Mouse (Mus musculus): ENCODE data around the gene Zfand2a. TPM values are rescaled to one million over a fixed set of nuclear protein-coding genes. Genes with fewer than 3 reads are reported as not detected.

The Zfand2a gene
- polyA plus RNA-seq, 1 experiment from 2014 or later = 6.0 TPM

- WGBS = 29% methylated on average over 22 of the region's 22 CpGs
- ATAC-seq = peak; percentile 58; the same call in 1 of the 2 replicates
- Histone ChIP-seq H3K27ac (no peak overlapping the region), H3K27me3 (replicated peaks) (peaks cover 12% of the 10 kb centered on the region; the same call in 1 of the 2 replicates), H3K9me3 (no peaks in the 10 kb centered on the region), H3K4me2 (replicated peaks) (no peak overlapping the region; the same call in 1 of the 2 replicates), H3K4me1 (replicated peaks) (no peaks in the 10 kb centered on the region), H3K36me3 (no peaks in the 10 kb centered on the region), H3K9ac (no peak overlapping the region), H3K4me3 (replicated peaks) (no peak overlapping the region)
Measured at GRCm38 (mm10) chr5:139495019-139495669, 10.8 kb upstream of the Zfand2a start.

DNA sequence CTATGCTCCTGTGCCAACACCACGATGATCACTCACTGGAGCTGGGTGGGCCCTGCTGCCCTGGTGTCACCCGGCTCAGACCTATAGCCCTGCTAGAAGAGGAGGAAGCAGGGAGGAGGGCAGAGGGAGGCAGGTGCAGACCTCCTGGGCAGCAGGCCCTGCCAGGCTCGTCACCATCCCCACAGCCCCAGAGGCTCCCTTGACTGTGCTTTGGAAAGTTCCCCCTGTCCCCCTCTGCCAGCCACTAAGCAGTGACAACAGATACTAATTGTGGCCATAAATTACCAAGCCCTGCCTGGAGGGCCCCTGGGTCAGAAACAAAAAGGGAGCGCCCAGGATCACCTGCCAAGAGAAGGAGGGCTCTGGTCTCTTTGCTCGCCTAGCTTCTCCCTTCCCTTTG lies 9.3 kb upstream of the Zfand2a start:
- H3K27me3 ChIP-seq (replicated peaks) = peaks cover 12% of the 10 kb centered on the region; the same call in 1 of the 2 replicates
- H3K4me1 ChIP-seq (replicated peaks) = no peaks in the 10 kb centered on the region
- whole genome bisulfite sequencing = 39% methylated on average over 5 of the region's 5 CpGs
- no peaks in the 10 kb centered on the region for H3K9me3 ChIP-seq
- no peak overlapping the region for H3K4me3 ChIP-seq (replicated peaks)
- ATAC-seq = 0 out of 2 replicates have a peak, but pooled peaks have one; percentile 17
- no peaks in the 10 kb centered on the region for H3K36me3 ChIP-seq
- H3K9ac ChIP-seq = no peak overlapping the region
- no peak overlapping the region for H3K4me2 ChIP-seq (replicated peaks)
- H3K27ac ChIP-seq = no peak overlapping the region

DNA sequence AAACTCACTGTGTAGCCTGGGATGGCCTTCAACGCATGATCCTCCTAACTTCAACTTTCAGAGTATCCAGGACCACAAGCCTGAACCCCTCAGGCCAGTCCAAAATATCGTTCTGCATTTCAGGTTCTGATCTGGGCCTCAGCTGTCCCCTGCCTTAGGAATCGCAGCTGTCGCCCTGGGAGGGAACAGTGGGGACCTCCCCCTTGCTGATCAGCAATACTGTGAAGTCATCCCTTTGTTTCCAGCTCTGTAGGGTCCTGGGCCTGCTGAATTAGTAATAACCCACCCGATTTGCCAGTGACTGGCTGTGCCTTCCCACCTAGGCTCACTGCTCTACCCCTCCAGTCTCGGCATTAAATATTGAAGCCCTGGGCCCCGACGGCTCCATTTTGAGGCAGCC lies 7.0 kb upstream of the Zfand2a start:
- no peaks in the 10 kb centered on the region for H3K36me3 ChIP-seq
- H3K4me3 ChIP-seq (replicated peaks) = no peak overlapping the region
- H3K9me3 ChIP-seq = no peaks in the 10 kb centered on the region
- no peak overlapping the region for H3K9ac ChIP-seq
- ATAC-seq = no peak
- 60% methylated on average over 8 of the region's 8 CpGs for WGBS
- peaks cover 12% of the 10 kb centered on the region; the same call in 1 of the 2 replicates for H3K27me3 ChIP-seq (replicated peaks)
- no peak overlapping the region for H3K4me2 ChIP-seq (replicated peaks)
- H3K4me1 ChIP-seq (replicated peaks) = no peaks in the 10 kb centered on the region
- no peak overlapping the region for H3K27ac ChIP-seq

GRCm38 (mm10) chr5:139490131-139490530 lies 5.8 kb upstream of the Zfand2a start:
- Histone ChIP-seq H3K4me2 (replicated peaks) (no peak overlapping the region), H3K27ac (no peak overlapping the region), H3K36me3 (no peaks in the 10 kb centered on the region), H3K9ac (no peak overlapping the region), H3K4me3 (replicated peaks) (no peak overlapping the region), H3K4me1 (replicated peaks) (no peaks in the 10 kb centered on the region), H3K9me3 (no peaks in the 10 kb centered on the region), H3K27me3 (replicated peaks) (0 out of 2 replicates have a peak, but pooled peaks cover 11% of the 10 kb centered on the region)
- WGBS = 80% methylated on average over 11 of the region's 11 CpGs
- ATAC-seq = no peak

DNA sequence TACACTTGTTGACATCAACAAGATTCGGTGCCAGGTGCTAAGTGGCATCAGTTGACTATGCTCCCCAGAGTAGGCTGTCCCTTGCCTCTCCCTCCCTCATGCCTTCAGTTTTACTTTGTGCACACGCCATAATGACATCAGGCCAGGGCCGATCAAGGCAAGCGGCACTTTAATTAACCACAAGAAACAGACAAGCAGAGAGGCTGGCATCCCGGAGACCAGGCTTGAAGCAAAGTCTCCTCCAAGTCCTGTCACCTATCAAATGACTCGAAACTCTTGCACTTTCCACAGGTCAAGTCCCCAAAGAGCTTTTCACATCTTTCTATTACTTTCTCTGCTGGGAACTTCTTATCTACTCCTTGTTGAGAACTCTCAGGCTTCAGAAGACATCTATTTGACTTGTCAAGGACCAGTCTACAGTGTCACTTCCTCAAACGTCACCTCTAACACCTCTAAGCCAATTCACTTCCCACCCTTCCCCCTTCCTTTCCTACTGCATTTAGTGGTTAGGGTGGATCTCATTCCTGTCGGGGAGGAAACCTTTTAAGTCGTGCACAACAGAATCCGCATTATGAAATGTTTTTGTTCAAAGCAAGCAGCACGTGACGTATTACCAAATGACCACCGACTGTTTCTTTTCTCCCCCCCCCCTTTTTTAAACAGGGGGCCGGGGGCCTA lies 1.0 kb downstream of the Zfand2a start:
- Histone ChIP-seq H3K4me3 (replicated peaks) (peak overlapping the region; percentile 95), H3K36me3 (peaks cover 13% of the 10 kb centered on the region), H3K27ac (no peak overlapping the region), H3K9me3 (no peaks in the 10 kb centered on the region), H3K4me2 (replicated peaks) (peak overlapping the region; percentile 84), H3K9ac (peak overlapping the region; percentile 91), H3K4me1 (replicated peaks) (peaks cover 6% of the 10 kb centered on the region), H3K27me3 (replicated peaks) (no peaks in the 10 kb centered on the region)
- ATAC-seq = no peak
- WGBS = 55% methylated on average over 14 of the region's 14 CpGs

DNA sequence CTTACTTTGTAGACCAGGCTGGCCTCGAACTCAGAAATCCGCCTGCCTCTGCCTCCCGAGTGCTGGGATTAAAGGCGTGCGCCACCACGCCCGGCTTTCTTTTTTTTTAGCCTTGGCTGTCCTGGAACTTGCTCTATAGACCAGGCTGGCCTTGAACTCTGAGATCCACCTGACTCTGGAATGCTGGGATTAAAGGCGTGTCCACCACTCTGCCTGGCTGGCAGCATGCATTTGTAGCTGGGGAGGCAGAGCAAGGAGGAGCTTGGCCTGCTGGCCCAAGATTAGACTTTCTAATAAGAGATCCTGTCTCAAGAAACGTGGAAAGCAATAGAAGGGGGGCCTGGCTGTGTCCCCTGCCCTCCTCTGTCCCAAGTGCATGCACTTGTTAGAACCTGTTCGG lies 3.9 kb downstream of the Zfand2a start:
- Histone ChIP-seq H3K4me3 (replicated peaks) (no peak overlapping the region), H3K9ac (no peak overlapping the region), H3K9me3 (no peaks in the 10 kb centered on the region), H3K27ac (no peak overlapping the region), H3K36me3 (peaks cover 28% of the 10 kb centered on the region), H3K4me1 (replicated peaks) (peaks cover 6% of the 10 kb centered on the region), H3K27me3 (replicated peaks) (no peaks in the 10 kb centered on the region), H3K4me2 (replicated peaks) (no peak overlapping the region)
- 88% methylated on average over 10 of the region's 10 CpGs for WGBS
- ATAC-seq = no peak

GRCm38 (mm10) chr5:139479088-139479487 lies 5.3 kb downstream of the Zfand2a start:
- H3K36me3 ChIP-seq = peaks cover 36% of the 10 kb centered on the region
- H3K27ac ChIP-seq = no peak overlapping the region
- peaks cover 6% of the 10 kb centered on the region for H3K4me1 ChIP-seq (replicated peaks)
- no peaks in the 10 kb centered on the region for H3K9me3 ChIP-seq
- ATAC-seq = no peak
- no peak overlapping the region for H3K9ac ChIP-seq
- H3K27me3 ChIP-seq (replicated peaks) = no peaks in the 10 kb centered on the region
- no peak overlapping the region for H3K4me2 ChIP-seq (replicated peaks)
- H3K4me3 ChIP-seq (replicated peaks) = no peak overlapping the region
- WGBS = 88% methylated on average over 8 of the region's 8 CpGs

DNA sequence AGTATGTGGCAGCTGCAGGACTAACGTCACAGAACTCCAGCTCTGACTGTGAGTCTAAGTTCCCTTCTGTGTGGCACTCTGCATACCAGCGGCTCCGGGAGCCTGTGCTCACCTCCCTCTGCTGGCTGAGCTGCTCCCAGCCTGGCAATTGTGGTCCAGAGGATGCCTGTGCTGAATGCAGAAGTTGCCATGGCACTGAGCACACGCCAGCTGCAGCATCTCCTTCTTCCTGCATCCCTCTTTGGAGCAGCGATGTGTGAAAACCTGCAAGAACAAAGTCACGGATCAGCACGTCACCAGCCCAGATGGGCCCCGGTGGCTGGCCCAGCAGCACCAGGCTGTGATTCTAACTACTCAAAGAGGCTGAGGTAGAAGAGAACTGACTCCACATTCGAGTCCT lies 9.6 kb downstream of the Zfand2a start:
- 90% methylated on average over 9 of the region's 9 CpGs for WGBS
- Histone ChIP-seq H3K27ac (no peak overlapping the region), H3K9ac (no peak overlapping the region), H3K4me2 (replicated peaks) (no peak overlapping the region), H3K4me3 (replicated peaks) (no peak overlapping the region), H3K36me3 (peaks cover 44% of the 10 kb centered on the region), H3K9me3 (no peaks in the 10 kb centered on the region), H3K4me1 (replicated peaks) (no peaks in the 10 kb centered on the region), H3K27me3 (replicated peaks) (no peaks in the 10 kb centered on the region)
- ATAC-seq = no peak

- Histone ChIP-seq H3K9me3 (no peaks in the 10 kb centered on the region), H3K4me3 (replicated peaks) (no peak overlapping the region), H3K9ac (no peak overlapping the region), H3K4me1 (replicated peaks) (no peaks in the 10 kb centered on the region), H3K4me2 (replicated peaks) (no peak overlapping the region), H3K27me3 (replicated peaks) (no peaks in the 10 kb centered on the region), H3K36me3 (peaks cover 13% of the 10 kb centered on the region), H3K27ac (no peak overlapping the region)
- no peak for ATAC-seq
- whole genome bisulfite sequencing = 42% methylated on average over 5 of the region's 5 CpGs
Measured at GRCm38 (mm10) chr5:139467998-139468397, 16.4 kb downstream of the Zfand2a start.

- Histone ChIP-seq H3K9ac (no peak overlapping the region), H3K27me3 (replicated peaks) (no peaks in the 10 kb centered on the region), H3K4me1 (replicated peaks) (no peaks in the 10 kb centered on the region), H3K27ac (no peak overlapping the region), H3K4me3 (replicated peaks) (no peak overlapping the region), H3K9me3 (no peaks in the 10 kb centered on the region), H3K36me3 (peaks cover 2% of the 10 kb centered on the region; the same call in 1 of the 2 replicates), H3K4me2 (replicated peaks) (no peak overlapping the region)
- no peak for ATAC-seq
- 66% methylated on average over 4 of the region's 4 CpGs for WGBS
Measured at GRCm38 (mm10) chr5:139466801-139467200, 17.5 kb downstream of the Zfand2a start.

DNA sequence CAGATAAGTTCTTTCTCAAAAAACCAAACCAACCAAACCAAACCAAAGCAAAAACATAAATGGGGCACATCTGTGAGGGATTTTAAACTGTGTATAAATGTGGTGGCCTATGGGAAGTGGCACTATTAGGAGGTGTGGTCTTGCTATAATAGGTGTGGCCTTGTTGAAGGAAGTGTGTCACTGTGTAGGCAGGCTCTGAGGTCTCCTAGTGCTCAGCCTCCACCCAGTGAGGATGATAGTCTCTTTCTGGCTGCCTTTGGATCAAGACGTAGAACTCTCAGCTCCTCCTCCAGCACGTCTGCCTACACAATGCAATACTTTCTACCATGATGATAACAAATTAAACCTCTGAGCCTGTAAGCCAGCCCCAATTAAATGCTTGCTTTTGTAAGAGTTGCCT lies 18.0 kb downstream of the Zfand2a start:
- Histone ChIP-seq H3K36me3 (no peaks in the 10 kb centered on the region), H3K4me3 (replicated peaks) (no peak overlapping the region), H3K9ac (no peak overlapping the region), H3K27me3 (replicated peaks) (no peaks in the 10 kb centered on the region), H3K27ac (no peak overlapping the region), H3K9me3 (no peaks in the 10 kb centered on the region), H3K4me1 (replicated peaks) (no peaks in the 10 kb centered on the region), H3K4me2 (replicated peaks) (no peak overlapping the region)
- 82% methylated on average over 2 of the region's 2 CpGs for WGBS
- ATAC-seq = no peak

GRCm38 (mm10) chr5:139464874-139465273 lies 19.5 kb downstream of the Zfand2a start:
- Histone ChIP-seq H3K36me3 (no peaks in the 10 kb centered on the region), H3K27ac (no peak overlapping the region), H3K9ac (no peak overlapping the region), H3K27me3 (replicated peaks) (no peaks in the 10 kb centered on the region), H3K4me1 (replicated peaks) (peaks cover under 1% of the 10 kb centered on the region; the same call in 1 of the 2 replicates), H3K4me3 (replicated peaks) (no peak overlapping the region), H3K9me3 (no peaks in the 10 kb centered on the region), H3K4me2 (replicated peaks) (no peak overlapping the region)
- no peak for ATAC-seq
- WGBS = 68% methylated on average over 4 of the region's 4 CpGs
